Mouse (Mus musculus) erythroblast, embryonic 14.5 days (primary cell): ENCODE measurements around the gene Nhsl2.

Experiments used
- GATA1 ChIP-seq: IDR thresholded peaks from 2 replicates; pipeline ENCODE4 v1.6.1; 2012; ENCODE audit warnings: low read length, inconsistent platforms, mixed read lengths
- TAL1 ChIP-seq: IDR thresholded peaks from 3 replicates; pipeline ENCODE4 v1.6.1; 2012; ENCODE audit warnings: low read length, inconsistent platforms, mixed read lengths

DNA sequence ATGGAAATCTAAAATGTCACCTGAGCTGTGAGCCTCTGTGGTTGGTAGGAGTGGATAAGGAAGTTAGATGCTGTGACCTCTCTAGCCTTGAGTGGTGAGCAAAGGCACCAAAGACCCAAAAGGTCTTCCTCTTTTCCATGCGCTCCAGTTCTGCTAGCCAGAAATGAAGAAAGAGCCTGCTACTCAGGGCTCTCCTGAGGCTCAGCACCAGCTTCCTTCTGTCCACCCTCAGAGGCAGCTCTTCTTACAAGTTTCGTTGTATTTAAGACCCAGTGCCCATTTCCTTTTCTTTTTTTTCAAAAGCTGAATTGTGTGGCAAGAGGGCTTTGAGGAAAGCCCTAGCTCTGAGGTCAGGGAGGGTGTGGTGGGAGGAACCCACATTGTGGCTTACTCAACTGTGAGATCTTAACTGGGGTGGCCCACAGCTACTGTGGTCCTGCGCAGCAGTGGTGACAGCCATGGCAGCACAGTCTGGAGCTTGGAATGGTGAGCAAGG is 187.7 kb downstream of the Nhsl2 start:
- TF ChIP-seq GATA1, result no peak
- TF ChIP-seq TAL1, result no peak
